Mouse (Mus musculus): ENCODE measurements at regions not wholly inside any gene's neighbourhood (a gene's known extent, or its start where the extent isn't known, plus 50 kb on each side); places are given as distances from the start of the nearest gene placed in this dataset.
"Not testable (repeated sequence)": the region's sequence is repeated elsewhere in the genome, so short reads cannot be mapped to it uniquely, and the experiment has no call there.

DNA sequence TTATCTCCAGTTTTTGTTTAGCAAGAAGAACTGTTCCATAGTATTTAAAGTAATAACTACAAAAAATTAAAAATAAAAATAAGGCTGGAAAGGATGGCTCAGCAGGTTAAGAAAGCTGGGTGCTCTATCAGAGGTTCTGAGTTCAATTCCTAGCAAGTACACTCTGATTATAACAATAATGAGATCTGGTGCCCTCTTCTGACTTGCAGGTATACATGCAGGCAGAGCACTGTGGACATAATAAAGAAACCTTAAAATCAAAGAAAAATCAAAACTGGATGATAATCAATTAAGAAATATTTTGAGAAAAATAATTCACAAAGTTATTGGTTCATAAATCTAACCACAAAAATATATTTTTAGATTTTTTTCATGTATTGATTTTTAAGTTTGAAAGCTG is 346.7 kb upstream of the Cdh8 start:
- DNase-seq (ENCODE audit: low spot score in 2 of 2): peak in 1 of 2 experiments; percentile 4

DNA sequence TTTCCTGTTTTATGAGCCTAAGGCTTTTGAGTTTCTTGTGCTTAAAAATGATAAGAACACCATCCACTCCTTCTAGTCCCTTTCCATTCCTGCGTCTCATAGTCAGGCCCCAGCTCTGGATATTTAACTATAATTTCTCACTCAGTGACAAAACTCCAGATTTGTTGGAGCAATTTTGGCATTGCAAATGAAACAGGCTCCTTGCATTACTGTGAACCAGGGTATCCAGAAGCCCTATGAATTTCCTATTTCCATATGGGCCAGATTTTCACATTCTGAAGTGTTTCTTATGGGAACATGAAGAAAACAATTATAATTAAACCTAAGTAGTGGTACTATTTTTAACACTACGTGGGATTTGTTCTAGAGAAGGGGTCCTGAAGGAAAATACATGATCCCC is 319.9 kb upstream of the Cdh8 start:
- DNase-seq (ENCODE audit: low spot score in 2 of 2): peak in 1 of 2 experiments; percentile 18

DNA sequence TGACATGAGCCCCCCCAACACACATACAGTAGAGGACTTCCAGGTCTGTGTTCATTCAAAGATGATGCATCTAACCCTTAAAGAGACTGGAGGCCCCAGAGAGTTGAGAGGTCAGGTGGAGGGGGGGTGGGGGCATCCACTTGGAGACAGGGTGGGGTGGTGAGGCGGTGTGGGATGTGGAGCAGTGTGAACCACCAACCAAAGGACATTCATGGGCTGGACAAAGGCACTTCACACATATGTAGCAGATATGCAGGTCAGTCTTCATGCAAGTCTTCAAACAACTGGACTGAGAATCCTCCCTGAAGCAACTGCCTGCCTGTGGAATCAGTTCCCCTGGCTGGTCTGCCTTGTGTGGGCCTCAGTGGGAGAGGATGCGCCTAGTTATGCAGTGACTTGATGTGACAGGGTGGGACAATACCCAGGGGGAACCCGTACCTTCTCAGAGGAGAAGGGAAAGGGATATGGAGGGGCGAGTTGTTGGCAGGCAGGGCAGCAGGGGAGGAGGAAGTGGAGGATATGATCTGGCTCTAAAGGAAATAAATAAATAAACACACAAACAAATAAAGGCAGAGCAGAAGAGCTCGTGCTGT is 308.5 kb upstream of the Cdh8 start:
- DNase-seq (ENCODE audit: low spot score in 2 of 2): no peak

DNA sequence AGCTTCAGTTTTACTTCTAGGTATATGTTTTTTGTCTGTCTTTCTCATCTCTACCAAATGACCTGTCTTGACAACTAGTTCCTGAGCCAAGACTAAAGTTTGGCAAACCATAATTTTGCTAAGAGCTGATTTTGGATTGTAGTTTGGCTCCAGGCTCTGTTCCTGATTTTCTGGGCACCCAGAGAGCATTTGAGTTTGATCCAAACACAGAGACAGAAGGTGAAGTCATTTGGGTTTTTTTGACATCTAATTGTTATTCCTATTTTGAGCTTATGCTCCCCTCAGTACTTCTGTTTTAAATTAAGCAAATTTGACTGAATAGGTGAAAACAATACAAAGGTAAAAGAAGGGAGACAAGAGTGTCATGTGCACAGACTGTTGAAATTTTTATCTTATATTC is 302.7 kb upstream of the Cdh8 start:
- DNase-seq (ENCODE audit: low spot score in 2 of 2): peak; percentile 16 to 83

DNA sequence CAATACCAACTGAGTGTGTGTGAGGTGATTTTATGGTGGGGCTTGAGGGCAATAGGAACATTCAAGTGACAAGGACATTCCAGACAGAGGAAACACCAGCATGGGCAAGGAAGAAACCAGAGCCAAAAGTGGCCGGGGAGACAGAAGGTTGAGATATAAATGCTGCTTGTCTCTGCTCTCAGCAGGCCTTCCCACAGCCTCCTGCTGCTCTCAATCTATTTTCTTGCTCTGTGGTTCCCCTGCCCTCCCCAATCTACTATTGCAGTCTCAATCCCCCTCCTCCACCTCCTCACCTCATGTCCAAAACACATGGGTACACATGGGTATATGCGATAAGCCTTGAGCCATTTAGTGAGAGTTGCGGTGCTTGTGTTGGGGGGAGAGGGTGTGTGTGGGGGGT is 265.4 kb upstream of the Cdh8 start:
- no peak for DNase-seq (ENCODE audit: low spot score in 2 of 2)

DNA sequence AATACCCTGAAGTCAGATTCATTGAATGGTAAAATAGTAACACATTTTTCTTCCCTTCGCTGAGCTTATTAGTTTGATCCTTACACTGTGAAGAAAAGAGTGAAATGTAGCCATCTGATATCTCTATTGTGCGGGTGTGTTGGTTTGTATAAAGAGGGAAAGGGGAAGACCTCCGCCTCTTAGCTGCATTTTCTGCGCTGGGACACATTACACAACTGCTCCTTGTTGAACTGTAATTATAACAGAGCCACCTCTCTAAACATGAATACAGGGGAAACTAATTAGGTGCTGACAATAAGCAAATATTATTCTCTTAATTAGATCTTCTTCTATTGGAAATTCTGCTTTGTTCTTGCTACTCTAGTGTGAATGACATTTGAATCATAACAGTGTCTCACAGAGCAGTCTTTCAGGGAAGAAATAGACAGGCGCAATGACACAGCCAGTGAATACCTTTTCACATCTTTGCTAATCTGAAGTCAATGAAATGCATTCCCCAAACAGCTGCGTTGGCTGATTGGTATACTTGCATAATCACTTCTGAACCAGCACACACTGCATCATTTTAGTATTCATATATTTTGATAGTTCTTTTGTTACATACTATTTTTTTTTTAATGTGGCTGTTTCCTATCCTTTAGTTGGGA is 263.1 kb upstream of the Cdh8 start:
- not testable (repeated sequence) for DNase-seq (ENCODE audit: low spot score in 2 of 2)

DNA sequence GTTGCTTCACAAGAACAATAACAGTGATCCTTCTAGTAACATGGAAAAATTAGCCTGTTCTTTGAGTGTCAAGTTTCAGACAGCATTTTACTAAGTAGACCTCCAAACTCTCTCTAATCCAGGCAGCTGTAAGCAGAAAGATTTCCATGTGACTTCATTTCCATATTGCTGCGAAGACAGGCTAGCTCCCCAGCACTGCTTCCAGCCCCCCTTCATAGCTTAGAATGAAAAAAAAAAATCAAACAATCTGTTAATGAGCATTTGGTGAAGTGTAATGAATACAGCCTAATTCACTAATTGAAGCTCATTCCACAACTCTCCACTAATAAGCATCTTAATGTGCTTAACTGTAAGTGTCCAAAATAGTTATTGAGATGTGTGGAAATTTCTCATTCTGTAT is 251.4 kb upstream of the Cdh8 start:
- peak in 1 of 2 experiments; percentile 28 for DNase-seq (ENCODE audit: low spot score in 2 of 2)

DNA sequence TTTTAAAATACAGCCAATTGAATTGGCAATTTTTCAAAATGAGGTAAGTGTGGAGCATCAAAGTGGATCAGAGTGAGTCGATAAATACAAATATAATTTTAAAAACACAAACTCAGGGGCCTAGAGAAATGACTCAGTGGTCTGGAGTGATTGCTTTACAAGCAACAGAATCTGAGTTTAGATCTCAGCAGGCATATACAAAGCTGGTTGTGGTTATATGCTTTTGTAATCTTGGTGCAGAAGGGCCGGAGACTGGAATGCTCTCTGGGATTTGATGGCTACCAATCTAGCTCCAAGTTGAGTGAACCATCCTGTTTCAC is 235.0 kb upstream of the Cdh8 start:
- no peak for DNase-seq (ENCODE audit: low spot score in 2 of 2)

DNA sequence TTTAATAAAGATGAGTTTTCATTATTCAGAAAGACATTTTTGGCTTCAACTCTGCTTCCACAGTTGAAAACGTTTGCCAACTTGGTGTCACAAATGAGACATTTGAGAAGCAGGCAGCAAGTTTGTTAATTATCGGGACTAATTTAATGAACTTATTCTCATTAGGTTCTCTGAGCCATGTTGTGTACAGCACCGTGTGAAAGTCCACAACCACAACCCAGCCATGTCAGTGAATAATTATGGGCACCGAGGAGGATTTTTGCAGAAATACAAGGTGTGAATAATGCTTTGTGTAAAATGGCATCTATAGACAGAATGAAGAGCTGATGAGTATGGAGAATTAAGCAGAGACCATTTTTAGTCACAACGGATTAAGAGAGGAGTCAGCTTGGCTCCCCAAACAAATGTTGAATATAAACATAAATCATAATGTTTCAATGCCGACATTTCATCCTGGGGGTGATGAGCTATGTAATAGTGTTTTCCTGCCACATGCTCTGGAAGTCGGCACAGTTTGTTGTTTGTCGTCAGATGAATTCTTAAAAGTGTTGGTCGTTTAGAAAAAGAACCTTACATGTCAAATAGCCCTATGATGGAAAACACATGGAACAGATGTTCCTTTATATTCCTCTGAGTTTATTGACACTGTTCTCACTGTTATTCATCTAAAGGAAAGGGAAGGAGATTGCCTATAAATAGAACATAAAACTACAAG is 234.5 kb upstream of the Cdh8 start:
- peak in 1 of 2 experiments; percentile 6 for DNase-seq (ENCODE audit: low spot score in 2 of 2)

DNA sequence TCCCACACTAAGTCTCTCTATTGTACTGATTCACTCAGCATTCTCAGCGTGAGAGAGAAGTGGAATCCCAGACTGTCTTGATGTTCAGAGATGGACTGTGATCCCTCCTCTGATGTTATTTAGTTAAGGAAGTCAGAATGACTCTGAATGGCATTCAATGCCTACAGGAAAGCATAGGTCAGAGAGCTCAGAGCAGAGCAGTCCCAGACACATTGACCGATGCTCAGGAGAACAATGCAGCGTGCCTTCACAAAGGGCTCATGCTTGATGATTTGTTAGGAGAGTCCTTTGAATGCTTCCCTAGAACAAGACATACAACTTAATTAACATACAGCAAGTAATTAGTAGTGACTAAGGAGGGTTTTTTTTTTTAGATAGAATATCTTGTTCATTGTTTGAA is 224.3 kb upstream of the Cdh8 start:
- DNase-seq (ENCODE audit: low spot score in 2 of 2): no peak

DNA sequence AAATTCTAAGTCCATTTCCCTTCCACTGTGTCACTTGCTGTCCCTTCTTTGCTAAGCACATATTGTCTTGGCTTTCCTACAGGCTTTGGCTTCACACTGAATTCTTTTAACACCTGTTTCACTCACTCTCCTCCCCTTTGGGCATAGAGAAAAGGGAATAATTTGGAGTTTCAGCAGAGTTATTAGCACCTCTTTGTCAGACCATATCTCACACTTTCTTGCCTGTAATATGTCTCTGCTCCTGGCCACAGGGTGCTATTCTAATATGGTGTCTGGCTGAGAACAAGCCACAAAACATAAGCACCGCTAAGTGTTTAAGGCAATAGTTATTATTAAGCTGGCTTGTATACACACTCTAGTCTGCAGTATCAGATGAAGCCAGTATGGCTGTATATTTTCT is 214.7 kb upstream of the Cdh8 start:
- DNase-seq (ENCODE audit: low spot score in 2 of 2): not testable (repeated sequence)

DNA sequence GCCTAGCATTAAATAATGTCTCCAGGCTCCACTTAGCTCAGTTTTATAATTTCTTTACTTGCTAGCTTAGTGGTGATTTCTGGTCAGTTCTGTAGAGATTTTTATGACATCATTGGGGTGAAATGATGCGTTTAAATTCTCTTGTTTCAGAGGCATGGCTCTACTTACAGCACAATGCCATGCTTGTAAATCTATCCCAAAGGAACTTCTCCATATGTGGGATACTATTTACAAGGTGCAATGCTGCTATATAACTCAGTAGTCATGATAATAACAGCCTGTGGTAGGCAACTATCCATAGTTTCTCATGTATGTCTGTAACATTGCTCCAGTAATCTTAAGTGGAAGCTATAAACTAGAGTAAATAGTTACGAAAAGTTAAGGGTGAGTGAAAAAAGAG is 205.4 kb upstream of the Cdh8 start:
- no peak for DNase-seq (ENCODE audit: low spot score in 2 of 2)

DNA sequence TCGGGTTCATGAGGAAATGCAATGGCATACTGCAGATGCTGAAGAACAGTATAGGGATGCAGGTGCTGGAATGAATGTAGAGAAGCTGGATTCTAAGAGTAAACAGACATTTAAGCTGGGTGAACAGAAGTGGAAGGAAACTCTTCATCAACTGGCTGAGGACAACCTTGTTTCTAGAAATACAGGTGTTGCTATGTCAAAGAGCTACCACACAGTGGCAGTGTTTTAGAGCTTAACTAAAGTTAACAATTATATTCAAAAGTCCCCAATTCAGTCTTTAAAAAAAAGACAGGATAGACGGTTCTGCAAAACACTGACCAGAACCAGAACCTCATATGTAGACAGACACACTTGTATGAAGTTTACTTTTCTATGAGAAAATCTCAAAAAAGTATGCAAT is 188.1 kb upstream of the Cdh8 start:
- peak in 1 of 2 experiments; percentile 36 for DNase-seq (ENCODE audit: low spot score in 2 of 2)

DNA sequence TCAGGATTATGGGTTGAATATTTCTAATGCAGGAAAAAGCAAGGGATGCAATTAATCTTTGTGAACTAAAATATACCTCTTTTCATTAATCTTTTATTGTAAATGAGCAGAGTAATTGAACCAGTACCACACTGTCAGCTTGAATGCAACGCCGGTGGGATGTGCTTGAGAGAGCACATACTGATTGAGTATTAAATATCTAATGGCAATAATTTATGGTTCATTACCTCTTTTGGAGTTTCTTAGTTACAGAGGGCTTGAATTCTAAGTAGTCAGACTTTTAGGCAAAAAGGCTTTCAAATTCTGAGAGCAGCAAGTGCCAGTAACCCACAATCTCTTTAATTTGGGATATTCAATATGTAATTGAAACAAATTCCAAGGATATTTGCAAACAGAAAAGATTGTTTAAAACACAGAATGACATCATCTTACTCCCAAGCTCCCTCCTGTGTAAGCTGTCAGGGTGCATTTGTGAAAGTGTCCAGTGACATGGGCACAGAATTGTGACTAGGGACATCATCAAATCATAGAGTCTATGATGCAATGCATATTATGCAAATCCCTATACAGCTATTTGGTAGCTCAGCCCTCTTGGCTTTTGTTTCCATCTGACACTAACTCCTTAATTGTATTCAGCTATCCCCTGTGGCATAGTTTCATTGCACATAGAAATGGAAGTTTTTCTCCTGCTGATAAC is 175.2 kb upstream of the Cdh8 start:
- DNase-seq (ENCODE audit: low spot score in 2 of 2): no peak

DNA sequence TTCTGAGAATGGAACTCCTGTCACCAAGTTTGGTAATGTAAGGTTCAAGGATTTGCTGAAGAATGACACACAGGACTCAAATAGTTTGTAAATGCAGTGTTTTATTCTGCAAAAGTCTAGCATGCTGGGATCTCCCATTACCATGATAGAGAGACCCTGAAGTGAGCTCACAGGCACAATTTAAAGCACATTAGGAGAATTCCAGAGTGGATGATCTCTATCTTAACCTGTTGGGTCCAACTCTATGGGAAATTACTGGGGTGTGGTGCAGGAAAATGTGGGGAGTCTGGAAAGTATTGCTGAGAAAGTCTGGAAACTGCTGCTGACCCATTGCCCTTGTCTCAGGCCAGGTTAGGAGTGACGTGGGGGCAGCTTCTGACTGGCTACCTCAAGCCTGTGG is 127.8 kb upstream of the Cdh8 start:
- DNase-seq (ENCODE audit: low spot score in 2 of 2): no peak

DNA sequence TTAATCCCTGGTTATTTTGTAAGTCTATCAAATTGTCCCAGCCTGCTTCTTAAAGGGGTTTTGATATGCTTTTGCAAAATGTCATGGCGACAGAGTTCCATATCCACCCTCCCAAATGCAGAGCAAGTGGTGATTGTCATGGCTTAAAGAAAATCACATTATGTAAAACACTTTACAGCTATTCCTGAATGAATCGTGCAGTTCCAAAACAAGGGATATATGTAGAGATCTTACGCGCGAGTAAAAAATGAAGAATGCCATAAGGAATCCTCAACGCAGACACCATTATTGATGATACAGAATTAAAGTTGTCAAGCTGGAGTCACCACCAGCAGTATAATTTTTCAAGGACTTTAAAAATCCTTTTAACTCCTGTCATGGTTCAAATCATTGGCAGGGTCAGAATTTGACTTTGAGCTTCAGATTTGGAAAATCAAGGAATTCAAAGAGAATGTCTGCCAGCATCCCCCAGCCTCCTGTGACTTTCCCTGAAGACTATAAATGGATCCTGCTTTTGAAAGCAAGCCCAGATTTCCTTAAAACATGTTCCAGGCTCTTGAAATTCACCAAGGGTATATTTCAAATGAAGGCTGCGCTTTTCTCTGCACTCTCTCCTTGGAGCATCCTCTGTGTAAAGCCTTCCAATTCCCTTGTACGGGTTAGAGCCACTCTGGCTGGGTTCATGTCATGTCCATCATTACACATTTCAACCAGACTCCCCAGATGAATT is 116.6 kb upstream of the Cdh8 start:
- DNase-seq (ENCODE audit: low spot score in 2 of 2): peak; percentile 4 to 56

DNA sequence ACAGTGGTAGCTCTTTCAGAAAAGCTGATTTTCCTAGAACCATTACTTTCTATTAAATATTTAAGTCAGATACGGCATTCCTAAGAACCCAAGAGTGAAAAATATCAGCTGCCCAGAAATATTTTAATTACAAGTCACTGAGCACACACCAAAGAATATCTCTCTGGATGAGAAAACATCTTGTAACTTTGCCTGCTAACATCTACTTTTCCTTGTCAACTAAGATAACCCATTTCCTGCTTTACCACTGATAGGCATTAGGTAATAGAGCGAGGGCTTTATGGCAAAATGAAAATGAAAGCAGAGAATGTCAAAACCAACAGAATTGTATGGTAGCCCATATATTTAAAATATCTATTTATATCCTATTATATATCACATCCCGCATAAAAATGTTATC is 85.8 kb upstream of the Cdh8 start:
- no peak for DNase-seq (ENCODE audit: low spot score in 2 of 2)
